Mouse (Mus musculus) adrenal gland, postnatal 25 days (tissue): ENCODE data around the gene Arhgap5. TPM values are rescaled to one million over a fixed set of nuclear protein-coding genes. Genes with fewer than 3 reads are reported as not detected.
A peak's percentile ranks its signal among the peaks of the same experiment; 100 is the strongest.

Experiments
- DNase-seq: peaks from one replicate; pipeline ENCODE4 v3.0.0; 2021; ENCODE audit warnings: mixed read lengths
- long read RNA-seq: library from polyadenylated mRNA; stranded (forward); transcript quantifications from one replicate; pipeline ENCODE4 v2.0.0, GENCODE M21; 2021
- total RNA-seq: library from RNA; stranded (reverse); gene quantifications from 2 replicates; pipeline ENCODE4 v1.2.3, GENCODE M21; 2021

Arhgap5 gene
- total RNA-seq = 75.8 and 81.4 TPM in 2 replicates
- long read RNA-seq, full-length matches to known transcripts = 5 of 50 reads
- long read RNA-seq, partial matches to known transcripts = 9 of 50 reads
- long read RNA-seq, other reads (novel, unspliced or antisense) = 36 of 50 reads

DNA sequence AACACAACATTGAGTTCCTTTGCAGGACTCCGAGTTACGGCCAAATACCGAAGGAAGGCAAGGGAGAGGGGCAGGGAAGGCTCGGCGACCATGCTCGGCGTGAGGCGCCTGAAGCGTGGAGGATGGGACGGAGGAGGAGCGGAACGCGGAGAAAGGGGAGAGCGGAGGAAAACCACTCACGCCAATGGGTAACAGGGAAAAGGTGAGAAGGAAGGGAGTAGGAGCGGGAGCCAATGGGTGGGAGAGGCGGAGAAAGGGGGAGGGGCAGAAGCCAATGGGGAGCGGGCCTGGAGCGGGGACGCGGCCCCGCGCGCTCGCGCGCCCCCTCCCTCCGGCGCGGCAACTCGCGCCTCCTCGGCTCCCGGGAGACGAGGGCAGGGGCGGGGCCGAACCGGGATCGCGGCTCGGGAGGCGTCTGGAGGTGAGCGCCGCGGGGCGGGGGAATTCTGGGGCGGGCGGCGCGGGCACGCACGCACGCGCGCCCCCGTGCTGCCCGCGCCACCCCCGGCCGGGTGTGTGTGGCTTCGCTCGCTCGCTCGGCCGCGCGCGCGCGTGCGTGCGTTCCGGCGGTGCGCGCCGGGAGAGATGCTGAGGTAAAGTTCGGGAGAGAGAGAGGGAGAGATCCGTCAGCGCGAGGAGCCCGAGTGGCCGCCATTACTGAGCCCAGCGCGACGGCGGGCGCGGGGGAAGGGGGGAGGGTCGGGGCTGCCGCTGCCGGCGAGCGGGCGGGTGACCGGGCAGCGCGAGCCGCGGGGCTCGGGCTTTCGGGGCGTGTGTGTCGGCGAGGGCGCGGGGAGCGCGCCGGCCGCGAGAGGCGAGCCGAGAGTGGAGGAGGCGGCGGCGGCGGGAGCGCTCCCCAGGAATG, at the start of gene Arhgap5:
Gene Arhgap5 (plus strand): TSS at position 517 of the 865 bp plus-strand sequence.
- peak; percentile 98 for DNase-seq

DNA sequence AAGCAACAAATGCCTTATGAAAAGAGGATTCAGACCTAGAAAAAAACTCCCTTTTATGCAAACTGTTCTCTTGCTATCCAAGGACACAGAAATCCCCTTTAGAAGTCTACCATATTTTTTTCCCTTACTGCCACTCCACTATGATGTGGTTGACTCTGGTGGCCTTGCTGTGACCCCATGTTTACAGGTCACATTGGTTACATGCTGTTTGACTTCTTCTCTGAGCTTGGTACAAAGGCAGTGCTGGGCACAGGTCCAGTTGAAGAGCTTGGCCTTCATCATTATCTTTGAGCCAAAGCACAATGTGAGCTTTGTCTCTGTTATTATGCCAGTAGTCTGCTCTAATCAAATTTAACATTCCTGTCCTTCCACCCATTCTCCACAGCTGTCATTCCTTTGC, 39.2 kb upstream of the Arhgap5 start:
- DNase-seq = peak; percentile 50

DNA sequence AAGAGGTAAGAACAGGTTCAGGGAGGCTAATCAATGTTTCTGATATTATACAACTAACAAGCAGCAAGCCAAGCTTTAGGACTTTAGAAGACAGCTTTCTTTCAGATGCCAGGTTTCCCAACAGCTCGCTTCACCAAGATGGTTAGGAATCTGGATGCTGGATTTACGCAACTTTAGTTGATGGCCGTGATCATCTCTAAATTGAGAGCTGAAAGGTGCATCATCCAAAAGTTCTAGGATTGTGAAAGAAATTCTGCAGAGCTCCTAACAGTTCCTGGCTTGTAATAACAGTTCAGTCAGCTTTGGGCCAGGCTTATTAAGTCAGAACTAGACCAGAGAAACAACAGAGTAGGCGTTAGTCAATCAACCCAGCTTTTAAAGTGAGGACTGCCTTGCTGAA, 32.2 kb upstream of the Arhgap5 start:
- DNase-seq = no peak

DNA sequence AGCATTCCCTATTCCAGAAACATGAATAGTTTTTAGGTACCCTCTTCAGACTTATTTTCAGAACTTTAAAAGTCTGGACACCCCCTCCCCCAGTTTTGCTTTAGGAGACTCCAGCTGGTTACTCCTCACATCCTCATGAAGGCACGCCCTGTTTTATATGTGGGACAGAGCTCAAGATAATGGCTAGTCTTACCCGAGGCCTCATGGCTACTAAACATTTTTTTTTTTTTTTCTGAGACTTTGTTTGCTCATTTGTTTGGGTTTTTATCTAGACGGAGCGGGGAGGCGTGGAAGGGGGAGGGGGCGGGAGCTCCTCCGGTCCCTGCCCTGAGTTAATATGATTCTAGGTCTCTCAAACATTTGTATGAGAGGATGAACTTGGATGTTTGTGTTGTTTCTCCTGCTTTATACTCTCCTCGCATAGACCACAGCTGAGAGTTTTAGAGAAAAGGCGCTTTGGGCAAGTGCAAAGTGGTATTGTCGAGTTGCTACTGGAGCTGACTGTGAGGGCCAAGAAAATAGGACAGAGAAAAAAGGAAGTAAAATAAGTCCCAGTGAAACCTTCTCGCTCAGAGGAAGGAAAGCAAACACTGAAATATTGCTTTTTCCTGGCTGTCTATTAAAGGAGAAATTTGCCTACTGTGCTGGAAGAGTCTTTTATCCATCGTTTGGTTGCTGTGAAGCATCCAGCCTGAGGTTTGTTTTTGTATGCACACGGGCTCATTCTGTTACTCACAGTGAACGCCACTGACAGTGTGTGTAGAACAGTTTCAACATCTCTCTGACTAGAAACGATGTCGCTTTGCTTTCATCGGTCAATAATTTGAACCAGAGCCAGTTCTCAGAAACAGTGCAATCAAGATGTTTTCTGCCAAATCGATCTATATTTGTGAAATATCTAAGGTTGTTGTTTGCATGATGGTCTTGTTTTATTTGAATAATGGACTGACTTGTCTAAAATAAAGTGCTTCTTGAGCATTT, 29.5 kb upstream of the Arhgap5 start:
- no peak for DNase-seq

DNA sequence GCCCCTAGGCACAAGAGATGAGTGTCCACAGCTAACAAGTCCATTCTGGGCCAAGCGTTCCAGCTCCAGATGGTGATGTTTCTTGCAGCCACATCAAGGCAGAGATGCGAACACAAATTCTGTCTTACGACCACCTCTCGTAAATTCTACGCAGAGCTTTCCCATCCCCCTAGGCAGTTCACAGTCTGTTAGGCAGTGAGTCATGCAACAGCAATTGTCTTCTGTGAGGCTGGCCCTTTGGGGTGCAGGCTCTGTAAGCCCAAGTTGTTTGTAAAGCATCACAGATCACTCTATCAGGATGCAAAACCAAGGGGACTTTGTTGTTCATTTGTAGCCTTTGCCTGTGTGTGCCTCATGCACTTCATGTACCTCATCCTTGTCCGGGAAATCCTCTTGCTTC, 27.7 kb upstream of the Arhgap5 start:
- DNase-seq = no peak

DNA sequence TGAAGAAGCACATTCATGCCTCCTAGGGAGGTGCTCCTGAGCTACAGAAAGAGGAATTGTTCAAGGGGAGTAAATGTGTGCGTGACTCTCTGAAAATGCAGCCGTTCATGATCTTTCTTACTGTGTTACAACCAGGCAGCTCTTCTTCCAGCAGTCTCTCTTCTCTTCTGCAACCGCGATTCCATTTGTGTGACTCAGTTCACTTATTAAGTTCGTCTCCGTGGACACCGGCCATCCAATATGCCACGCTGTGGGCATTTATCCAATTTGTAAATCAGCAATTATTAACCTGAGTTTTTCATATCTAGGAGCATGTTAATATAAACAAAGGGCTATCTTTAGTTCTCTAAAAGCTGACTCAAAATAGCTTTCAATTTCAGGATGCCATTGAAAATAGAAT, 25.2 kb upstream of the Arhgap5 start:
- no peak for DNase-seq

DNA sequence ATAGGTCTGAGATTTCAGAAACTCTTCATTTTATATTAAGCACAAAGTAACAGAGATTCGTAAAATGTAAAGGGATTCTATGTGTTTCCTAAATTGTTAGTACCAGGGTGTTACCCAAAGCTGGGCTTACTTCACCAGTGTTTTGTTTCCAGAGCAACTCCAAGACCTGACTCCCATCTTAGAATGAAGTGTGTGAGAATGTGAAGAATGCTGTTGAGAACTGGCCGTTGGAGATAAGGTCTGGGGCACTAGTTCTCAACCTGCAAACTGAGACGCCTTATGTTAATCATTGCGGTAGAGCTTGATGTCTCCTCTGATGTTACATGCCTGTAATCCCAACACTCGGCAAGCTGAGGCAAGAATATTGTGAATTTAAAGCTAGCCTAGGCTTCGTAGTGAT, 24.4 kb upstream of the Arhgap5 start:
- DNase-seq = no peak

DNA sequence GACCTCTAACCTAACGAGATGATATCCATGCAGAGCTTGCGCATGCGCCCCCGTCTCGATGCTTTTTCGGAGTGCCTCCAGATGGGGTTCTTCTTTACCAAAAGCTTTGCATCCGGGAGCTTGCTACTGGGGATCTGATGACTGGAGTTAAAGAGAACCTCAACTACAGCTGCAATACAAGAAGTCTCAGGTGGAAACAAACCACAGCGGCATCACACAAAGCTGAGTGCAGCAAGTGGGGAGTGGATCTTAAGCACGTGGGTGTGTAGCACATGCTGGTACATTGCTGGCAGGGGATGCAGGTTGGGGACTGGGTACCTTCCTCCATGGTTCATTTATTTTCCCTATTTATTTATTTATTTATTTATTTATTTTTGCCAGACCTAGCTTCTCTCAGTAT, 22.9 kb upstream of the Arhgap5 start:
- no peak for DNase-seq

DNA sequence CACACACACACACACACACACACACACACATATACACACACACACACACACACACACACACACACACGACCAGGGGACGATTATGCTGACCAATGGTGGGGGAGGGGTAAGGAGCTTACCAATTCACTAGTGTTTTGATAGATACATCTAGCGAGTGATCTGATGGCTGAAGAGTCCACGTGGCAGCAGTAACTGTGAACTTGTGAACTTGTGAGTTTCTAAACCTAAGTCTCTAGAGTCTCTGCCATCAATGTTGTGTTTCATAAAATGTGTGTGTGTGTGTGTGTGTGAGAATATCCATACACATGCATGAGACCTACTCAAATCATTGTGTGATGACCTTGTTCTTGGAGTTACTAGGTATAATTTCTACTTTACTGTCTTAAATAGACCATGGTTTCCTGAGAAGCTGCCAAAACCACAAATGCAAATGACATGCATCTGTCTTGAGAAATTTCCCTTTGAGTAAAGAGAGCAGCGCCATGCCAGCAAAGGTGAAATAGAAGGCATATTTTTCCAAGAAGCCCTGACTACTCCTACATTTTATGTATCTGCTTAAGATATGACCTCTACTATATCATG, 21.7 kb upstream of the Arhgap5 start:
- DNase-seq = no peak

DNA sequence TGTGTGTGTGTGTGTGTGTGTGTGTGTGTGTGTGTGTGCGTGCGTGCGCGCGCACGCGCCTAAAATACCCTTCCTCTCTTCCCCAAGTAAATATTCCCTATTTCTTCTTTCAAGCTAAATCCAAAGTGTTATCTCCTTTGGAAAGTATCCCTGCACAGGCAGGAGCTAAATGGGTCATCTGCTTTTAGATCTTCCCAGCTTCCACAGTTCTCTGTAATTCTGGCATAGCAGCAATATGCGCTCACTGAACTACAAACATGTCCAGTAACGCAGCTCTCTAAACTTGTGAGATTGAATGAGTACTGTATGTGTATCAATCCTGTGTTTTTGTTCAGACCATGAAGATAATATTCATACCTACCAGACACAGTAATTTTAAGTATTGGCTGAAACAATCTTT, 20.6 kb upstream of the Arhgap5 start:
- no peak for DNase-seq

DNA sequence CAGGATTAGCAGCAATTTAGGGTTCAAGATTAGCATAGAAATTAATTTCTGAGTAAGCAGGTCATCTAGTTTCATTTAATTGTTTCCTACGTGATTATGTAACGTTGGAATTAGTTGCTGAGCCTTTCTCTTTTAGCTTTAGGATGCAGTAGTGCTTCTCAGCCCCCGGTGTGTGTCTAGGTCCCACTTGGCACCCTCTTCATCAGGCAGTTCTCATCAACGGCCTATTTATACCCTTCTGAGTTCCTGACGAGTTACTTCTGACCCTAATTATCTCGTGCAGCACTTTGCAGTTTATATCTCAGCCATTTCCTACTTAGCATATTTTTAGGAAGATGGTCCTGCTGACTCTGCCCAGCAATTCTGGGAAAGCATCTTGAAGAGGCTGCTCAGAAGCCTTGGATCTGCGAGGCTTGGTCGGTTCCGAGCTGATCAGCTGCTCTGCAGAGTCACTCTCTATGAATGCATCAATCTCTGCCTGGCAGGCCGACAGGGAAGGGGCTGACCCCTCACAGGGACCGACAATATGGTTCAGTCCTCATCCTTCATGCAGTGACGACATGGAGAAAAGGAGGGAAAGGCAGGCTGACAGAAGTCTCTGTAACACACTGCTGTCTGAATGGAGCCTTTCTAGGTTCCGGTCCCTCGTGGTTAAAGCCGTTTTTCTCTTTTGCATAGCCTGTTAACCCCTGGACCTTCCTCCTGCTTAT, 15.4 kb upstream of the Arhgap5 start:
- DNase-seq = no peak

DNA sequence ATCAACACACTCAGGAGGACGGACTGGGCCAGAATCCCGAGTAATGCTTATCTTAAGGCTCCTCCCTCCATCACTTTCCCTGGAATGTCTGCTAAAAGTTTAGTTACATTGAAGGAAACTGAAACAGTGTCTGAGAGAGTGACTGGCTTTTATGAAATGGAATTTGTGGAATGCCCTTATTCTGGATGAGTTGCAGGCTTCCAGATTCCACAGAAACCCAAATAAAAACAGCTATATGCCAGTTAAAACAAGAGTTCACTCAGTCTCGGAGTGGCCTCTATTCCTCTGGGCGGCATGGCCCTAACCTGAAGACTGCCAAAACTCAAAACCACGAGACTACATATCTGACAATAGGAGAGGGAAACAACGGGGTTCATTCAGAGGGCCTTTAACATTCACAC, 10.5 kb upstream of the Arhgap5 start:
- DNase-seq = no peak

DNA sequence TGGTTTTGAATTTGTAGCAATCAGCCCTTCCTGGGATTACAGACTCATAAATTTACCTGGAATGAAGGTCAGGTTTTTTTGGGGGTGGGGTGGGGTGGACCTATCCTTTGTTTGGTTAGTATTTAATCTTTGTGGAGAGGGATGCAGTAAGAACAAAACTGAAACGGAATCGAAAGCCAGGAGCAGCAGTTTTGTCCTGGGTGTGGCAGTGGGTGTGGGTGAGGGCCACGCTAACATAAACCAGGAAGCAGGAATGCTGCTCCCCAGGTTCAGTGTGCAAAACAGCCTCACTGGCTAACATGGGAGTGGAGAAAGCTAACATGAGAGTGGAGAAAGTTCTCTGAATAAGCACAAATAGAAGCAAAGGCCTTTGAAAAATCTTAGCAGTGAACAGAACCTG, 6.6 kb upstream of the Arhgap5 start:
- no peak for DNase-seq

DNA sequence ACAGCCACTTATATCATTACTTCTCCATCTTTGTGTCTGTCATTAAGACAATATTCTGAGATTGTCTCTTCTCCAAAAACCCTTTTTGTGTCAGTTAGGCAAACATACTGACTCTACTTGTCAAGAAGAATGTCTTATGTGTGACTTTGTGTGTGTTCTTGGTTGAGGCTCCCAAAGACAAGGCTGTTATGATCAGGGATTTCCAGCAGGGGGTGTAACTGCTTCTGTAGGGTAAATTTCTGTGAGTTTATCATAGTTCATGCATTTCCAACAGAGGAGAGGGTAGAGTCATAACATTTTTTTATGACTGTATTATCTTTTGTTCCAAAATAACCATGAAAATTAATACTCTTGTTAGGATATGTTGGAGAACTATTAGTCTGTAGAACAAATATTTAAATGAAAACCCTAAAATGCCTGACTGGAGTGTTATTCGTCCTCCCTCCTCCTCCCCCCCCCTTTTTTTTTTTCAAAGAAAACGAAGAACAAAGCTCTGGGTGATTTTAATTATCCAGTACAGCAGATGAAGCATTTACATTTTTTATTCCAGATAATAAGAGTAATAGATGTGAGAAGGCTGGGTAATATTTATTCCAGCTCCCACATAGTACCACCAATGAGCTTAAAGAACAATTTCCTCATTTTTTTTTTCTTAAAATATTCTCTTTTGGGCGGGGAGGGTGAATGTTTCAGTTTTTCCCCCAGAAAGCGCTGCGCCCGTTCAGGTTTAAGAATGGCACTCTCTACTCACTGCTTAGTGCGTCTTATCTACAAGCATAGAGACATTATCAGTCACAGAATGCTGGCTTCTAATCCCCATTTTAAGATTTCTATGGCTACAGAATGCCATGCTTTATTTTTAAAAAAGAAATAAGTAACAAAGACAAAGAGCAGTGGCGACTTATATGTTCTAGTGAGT, 2.6 kb upstream of the Arhgap5 start:
- DNase-seq = no peak

DNA sequence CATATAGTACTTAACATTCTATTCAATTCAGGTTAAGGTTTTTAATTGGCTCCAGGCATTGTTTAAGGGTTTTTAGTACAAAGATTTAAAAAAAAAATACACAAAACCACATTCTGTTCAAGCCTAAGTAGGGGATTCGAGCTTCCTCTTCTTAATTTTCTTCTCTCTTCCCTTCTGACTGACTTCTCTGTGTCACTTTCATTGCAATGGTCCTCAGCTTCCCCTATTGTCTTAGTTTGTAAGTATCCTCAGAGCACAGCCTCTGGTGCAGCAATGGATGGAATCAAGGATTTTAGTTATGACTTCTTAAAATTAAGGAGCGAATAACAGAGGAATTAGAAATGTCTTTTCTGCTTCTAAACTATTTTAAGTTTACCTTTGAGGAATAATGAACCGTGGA, 1.6 kb upstream of the Arhgap5 start:
- no peak for DNase-seq

DNA sequence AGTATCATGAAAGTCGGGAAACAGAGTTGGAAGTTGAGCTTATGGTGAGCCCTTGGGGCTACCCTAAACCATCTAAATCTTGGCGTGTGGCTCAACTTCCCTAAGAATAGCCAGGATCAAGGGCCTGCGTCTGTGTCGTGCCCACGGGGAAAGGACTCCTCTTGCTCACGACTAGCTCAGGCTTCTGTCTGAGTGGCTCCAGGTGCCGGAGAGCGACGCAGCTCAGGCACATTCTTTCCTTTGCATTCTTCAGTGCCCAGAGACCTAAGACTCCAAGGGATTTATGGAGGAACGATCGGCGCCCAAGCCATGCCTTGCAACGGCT, 679 bp upstream of the Arhgap5 start:
- no peak for DNase-seq

DNA sequence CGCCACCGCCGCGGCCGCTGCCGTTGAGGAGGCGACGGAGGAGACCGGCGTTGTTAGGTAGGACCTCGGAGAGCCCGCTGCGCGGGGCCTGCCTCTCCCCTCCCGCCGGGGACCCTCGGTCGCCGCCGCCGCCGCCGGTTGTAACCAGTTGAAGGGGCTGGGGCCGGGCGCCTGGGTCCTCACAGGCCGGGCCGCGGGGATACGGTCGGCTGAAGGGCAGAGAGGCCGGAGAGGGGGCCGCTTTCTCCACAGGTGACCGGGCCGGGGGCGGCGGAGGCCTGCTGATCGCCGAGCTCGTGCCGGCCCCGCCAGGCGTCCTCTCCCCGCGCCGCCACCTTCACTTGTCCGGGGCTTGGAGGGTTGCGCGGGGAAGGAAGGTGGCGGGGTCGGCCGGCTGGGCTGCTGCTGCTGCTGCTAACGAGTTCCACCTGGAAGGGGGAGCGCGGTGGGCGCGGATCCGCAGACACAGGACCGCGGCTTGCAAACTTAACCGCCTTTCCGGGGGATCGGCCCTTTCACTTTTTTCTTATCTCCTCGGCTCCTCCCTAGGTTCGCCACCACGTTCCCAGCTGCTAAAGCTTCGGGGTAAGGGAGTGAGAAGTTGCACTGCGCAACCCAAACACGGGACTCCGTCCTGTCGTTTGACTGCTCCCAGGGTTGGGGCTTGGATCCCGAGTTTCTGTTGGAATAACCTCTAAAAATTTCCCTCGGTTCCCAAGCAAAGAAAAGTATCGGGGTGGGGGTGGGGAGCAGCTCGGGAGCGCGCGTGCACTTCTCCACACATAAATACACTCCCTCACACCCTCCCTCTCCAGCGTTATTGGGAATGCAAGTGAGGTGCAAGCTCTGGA, 784 bp downstream of the Arhgap5 start:
- peak; percentile 57 for DNase-seq

DNA sequence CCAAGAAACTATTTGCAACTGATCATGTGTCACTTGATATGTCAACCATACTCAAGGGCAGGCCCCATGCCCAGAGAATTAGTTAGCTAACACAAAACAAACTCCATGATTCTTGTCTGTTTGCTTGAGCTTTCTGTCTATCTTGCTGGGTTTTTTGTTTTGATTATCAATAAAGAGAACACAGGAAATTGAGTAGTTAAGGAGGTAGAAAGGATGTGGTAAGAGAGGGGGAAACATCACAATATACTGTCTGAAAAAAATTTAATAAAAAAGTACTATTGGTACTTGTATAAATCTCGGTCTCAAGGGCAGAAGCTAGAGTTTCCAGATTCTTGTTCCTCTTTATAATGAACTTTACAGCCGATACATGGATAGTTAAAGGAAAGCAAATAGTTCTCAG, 20.9 kb downstream of the Arhgap5 start:
- no peak for DNase-seq

DNA sequence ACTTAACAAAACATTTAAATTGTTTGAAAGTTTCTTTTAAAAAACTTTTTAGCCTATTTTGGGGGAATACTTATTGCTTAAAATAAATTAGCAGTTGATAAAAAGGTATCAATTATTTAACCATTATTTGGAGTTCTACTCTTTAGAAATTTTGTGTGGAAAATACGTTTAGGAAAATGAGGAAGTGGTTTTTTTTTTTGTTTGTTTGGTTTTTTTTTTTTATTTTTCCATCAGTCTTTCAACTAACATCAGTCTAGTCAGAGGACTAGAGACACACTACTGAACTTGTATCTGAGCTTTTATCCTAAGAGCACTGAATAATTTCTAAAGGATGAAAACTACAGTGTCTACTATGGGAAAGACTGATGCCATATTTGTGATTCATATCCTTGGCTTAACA, 21.7 kb downstream of the Arhgap5 start:
- no peak for DNase-seq

DNA sequence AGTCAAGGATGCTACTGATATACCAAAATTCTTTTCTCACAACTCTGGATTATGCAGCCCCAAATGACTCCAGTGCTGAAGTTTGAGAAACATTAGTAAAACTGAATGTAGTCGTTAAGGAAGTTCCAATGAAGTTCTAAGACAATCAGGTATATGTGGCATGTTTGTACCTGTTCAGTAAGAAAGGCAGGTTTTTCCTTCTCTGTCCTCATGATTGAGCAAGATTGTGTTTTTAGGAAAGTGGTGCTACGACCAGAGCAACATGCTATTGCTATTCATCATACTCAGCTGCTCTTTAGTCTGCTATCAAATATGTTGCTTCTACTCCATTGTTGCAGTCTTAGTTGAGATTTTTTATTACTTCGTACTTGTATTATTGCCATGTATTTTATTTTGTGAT, 26.0 kb downstream of the Arhgap5 start:
- DNase-seq = no peak
